Mouse (Mus musculus) lung, postnatal 0 days (tissue): Measurements from ENCODE around the gene Gm28048. TPM values are rescaled to one million over a fixed set of nuclear protein-coding genes. Genes with fewer than 3 reads are reported as not detected.

Experiments
- ATAC-seq: fragments of 200-750 bp; cut with Nextera tagmentation; 2 replicates; pipeline ENCODE4 v1.8.0; 2017; ENCODE audit warnings: moderate library complexity
- DNase-seq: peaks from one replicate; pipeline ENCODE4 v3.0.0-alpha.2; 2016; ENCODE audit warnings: low spot score
- H3K27ac ChIP-seq: fragments of 300-500 bp; sonication (generic); 2 replicates; pipeline ENCODE4 v1.5.1; 2014; ENCODE audit warnings: antibody characterized with exemption, mild to moderate bottlenecking, low read length, mixed read lengths
- H3K27me3 ChIP-seq: fragments of 300-500 bp; sonication (generic); replicated peaks from 2 replicates; pipeline ENCODE4 v1.6.1; 2014; ENCODE audit warnings: low read length, mixed read lengths; ENCODE audit not compliant: insufficient read depth
- H3K36me3 ChIP-seq: fragments of 300-500 bp; sonication (generic); 2 replicates; pipeline ENCODE4 v1.6.1; 2014; ENCODE audit warnings: low read length, mixed read lengths; ENCODE audit not compliant: insufficient read depth
- H3K4me1 ChIP-seq: fragments of 300-500 bp; sonication (generic); 2 replicates; pipeline ENCODE4 v1.6.1; 2014; ENCODE audit warnings: antibody characterized with exemption, low read depth, low read length, mixed read lengths; ENCODE audit not compliant: insufficient read depth
- H3K4me2 ChIP-seq: fragments of 300-500 bp; sonication (generic); replicated peaks from 2 replicates; pipeline ENCODE4 v1.6.1; 2014; ENCODE audit warnings: low read depth, mild to moderate bottlenecking, low read length, moderate library complexity, mixed read lengths
- H3K4me3 ChIP-seq: fragments of 300-500 bp; sonication (generic); 2 replicates; pipeline ENCODE4 v1.5.1; 2014; ENCODE audit warnings: low read depth, low read length
- H3K9ac ChIP-seq: fragments of 300-500 bp; sonication (generic); replicated peaks from 2 replicates; pipeline ENCODE4 v1.6.1; 2014; ENCODE audit warnings: low read depth, mild to moderate bottlenecking
- H3K9me3 ChIP-seq: fragments of 300-500 bp; sonication (generic); 2 replicates; pipeline ENCODE4 v1.6.1; 2016; ENCODE audit warnings: low read length, mixed read lengths
- CTCF ChIP-seq: IDR thresholded peaks from 2 replicates; pipeline ENCODE4 v1.5.1; 2016; ENCODE audit warnings: antibody characterized with exemption, mild to moderate bottlenecking
- EP300 ChIP-seq: IDR thresholded peaks from 2 replicates; pipeline ENCODE4 v1.6.1; 2016; ENCODE audit warnings: antibody characterized with exemption, mild to moderate bottlenecking, control low read depth
- WGBS: fragments of 180-500 bp; shearing (Covaris S2); extraction: QIAGEN DNeasy Blood & Tissue Kit; methylation state at CpG from one replicate; pipeline ENCODE4 v1.1.7; 2014; 5-methylcytosine and 5-hydroxymethylcytosine counted together
- polyA plus RNA-seq: library from polyadenylated mRNA; unstranded; fragments of >200 nt; fragmentation: Nextera tagmentation; extraction: Ambion mirVana; gene quantifications from 2 replicates; pipeline ENCODE4 v1.2.1, GENCODE M21; 2015

Gene Gm28048
- polyA plus RNA-seq, 1 experiment from 2014 or later = 26.1 TPM

- peak; percentile 53 for DNase-seq
- H3K4me2 ChIP-seq = no peak overlapping the region
- H3K9me3 ChIP-seq = no peaks in the 10 kb centered on the region
- TF ChIP-seq CTCF (no peak), EP300 (no peak)
- H3K4me3 ChIP-seq = no peak overlapping the region
- no peaks in the 10 kb centered on the region for H3K27me3 ChIP-seq
- H3K36me3 ChIP-seq = no peaks in the 10 kb centered on the region
- peaks cover 16% of the 10 kb centered on the region; the same call in 1 of the 2 replicates for H3K4me1 ChIP-seq
- 38% methylated on average over 4 of the region's 4 CpGs for WGBS
- 0 out of 2 replicates have a peak overlapping the region, but pooled peaks have one; percentile 27 for H3K27ac ChIP-seq
- ATAC-seq = peak; percentile 40
- H3K9ac ChIP-seq = no peak overlapping the region
Observed at GRCm38 (mm10) chr11:22873383-22873782, 108.5 kb downstream of the Gm28048 start.

GRCm38 (mm10) chr11:22872307-22872680 is 109.6 kb downstream of the Gm28048 start:
- DNase-seq (no peak), ATAC-seq (no peak)
- Histone ChIP-seq H3K27me3 (no peaks in the 10 kb centered on the region), H3K9ac (no peak overlapping the region), H3K9me3 (no peaks in the 10 kb centered on the region), H3K4me2 (peak overlapping the region; percentile 47), H3K4me3 (peak overlapping the region; percentile 10; the same call in 1 of the 2 replicates), H3K36me3 (no peaks in the 10 kb centered on the region), H3K4me1 (peaks cover 16% of the 10 kb centered on the region; the same call in 1 of the 2 replicates), H3K27ac (peak overlapping the region; percentile 77)
- 34% methylated on average over 4 of the region's 4 CpGs for WGBS
- TF ChIP-seq CTCF = no peak
- no peak for TF ChIP-seq EP300

- Histone ChIP-seq H3K4me1 (peaks cover 16% of the 10 kb centered on the region; the same call in 1 of the 2 replicates), H3K27me3 (no peaks in the 10 kb centered on the region), H3K4me3 (peak overlapping the region; percentile 10; the same call in 1 of the 2 replicates), H3K27ac (peak overlapping the region; percentile 77), H3K36me3 (no peaks in the 10 kb centered on the region), H3K4me2 (peak overlapping the region; percentile 47), H3K9me3 (no peaks in the 10 kb centered on the region), H3K9ac (no peak overlapping the region)
- ATAC-seq (peak; percentile 68), DNase-seq (peak; percentile 59)
- 30% methylated on average over 7 of the region's 7 CpGs for WGBS
- no peak for TF ChIP-seq EP300
- TF ChIP-seq CTCF = no peak
Observed at GRCm38 (mm10) chr11:22871628-22872306, 110.1 kb downstream of the Gm28048 start.

GRCm38 (mm10) chr11:22868582-22868981 is 113.3 kb downstream of the Gm28048 start:
- DNase-seq (no peak), ATAC-seq (no peak)
- H3K4me3 ChIP-seq = no peak overlapping the region
- WGBS = 78% methylated on average over 8 of the region's 8 CpGs
- no peak overlapping the region for H3K27ac ChIP-seq
- H3K9ac ChIP-seq = no peak overlapping the region
- H3K4me2 ChIP-seq = no peak overlapping the region
- TF ChIP-seq CTCF (no peak), EP300 (no peak)
- peaks cover 14% of the 10 kb centered on the region; the same call in 1 of the 2 replicates for H3K4me1 ChIP-seq
- no peaks in the 10 kb centered on the region for H3K36me3 ChIP-seq
- no peaks in the 10 kb centered on the region for H3K27me3 ChIP-seq
- H3K9me3 ChIP-seq = no peaks in the 10 kb centered on the region

- no peak for DNase-seq
- WGBS = 87% methylated on average over 5 of the region's 5 CpGs
- Histone ChIP-seq H3K4me3 (no peak overlapping the region), H3K4me2 (no peak overlapping the region), H3K4me1 (peaks cover 7% of the 10 kb centered on the region; the same call in 1 of the 2 replicates), H3K36me3 (no peaks in the 10 kb centered on the region), H3K27ac (no peak overlapping the region), H3K9ac (no peak overlapping the region), H3K9me3 (no peaks in the 10 kb centered on the region), H3K27me3 (no peaks in the 10 kb centered on the region)
- no peak for TF ChIP-seq CTCF
- ATAC-seq = no peak
Observed at GRCm38 (mm10) chr11:22867691-22868090, 114.2 kb downstream of the Gm28048 start.

GRCm38 (mm10) chr11:22865635-22866246 is 116.1 kb downstream of the Gm28048 start:
- ATAC-seq (no peak), DNase-seq (no peak)
- Histone ChIP-seq H3K9ac (no peak overlapping the region), H3K4me1 (0 out of 2 replicates have a peak, but pooled peaks cover 3% of the 10 kb centered on the region), H3K4me2 (no peak overlapping the region), H3K27ac (no peak overlapping the region), H3K27me3 (no peaks in the 10 kb centered on the region), H3K36me3 (no peaks in the 10 kb centered on the region), H3K9me3 (no peaks in the 10 kb centered on the region), H3K4me3 (no peak overlapping the region)
- TF ChIP-seq CTCF (no peak), EP300 (no peak)
- 87% methylated on average over 7 of the region's 7 CpGs for WGBS
